Mouse (Mus musculus) right cerebral cortex, postnatal 14 days (tissue): Measurements from ENCODE around the gene Camk2n1.

ENCODE experiments used
- DNase-seq: peaks from one replicate; pipeline ENCODE4 v3.0.0; 2022

The Camk2n1 gene

GRCm38 (mm10) chr4:138447827-138448602, 6.1 kb upstream of the Camk2n1 start:
- DNase-seq: peak; percentile 65

GRCm38 (mm10) chr4:138448872-138449615, 5.1 kb upstream of the Camk2n1 start:
- no peak for DNase-seq

DNA sequence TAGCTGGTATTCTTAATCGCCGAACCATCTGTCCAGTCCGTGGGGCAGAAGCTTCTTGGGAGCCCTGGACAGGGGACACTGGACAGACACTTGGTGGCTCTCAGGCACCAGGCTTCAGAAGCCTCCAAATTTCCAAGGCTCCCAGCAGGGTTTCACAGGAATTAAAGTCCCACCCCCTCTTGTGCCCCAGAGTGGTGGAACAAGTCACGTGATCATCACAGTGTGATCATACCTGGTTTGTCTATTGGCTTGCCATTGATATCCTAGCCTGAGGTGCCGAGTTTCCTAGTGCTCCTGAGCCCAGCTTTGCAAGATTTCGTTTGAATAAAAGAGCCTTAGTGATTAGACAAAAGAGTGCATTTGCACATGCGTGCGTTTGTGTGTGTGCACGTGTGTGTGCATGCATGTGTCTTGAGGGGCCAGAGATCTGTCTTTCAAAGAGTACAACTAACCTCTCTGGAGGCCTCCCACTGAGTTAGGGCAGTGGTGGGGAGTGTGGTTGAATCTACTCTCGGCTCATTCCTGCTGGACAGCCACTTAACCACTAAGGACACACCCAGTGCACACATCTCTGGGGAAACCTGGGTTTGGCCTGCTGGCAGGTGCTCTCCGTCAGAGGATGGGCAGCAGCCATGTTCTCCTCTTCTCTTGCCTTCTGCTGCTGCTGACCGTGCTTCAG, 4.3 kb upstream of the Camk2n1 start:
- no peak for DNase-seq

DNA sequence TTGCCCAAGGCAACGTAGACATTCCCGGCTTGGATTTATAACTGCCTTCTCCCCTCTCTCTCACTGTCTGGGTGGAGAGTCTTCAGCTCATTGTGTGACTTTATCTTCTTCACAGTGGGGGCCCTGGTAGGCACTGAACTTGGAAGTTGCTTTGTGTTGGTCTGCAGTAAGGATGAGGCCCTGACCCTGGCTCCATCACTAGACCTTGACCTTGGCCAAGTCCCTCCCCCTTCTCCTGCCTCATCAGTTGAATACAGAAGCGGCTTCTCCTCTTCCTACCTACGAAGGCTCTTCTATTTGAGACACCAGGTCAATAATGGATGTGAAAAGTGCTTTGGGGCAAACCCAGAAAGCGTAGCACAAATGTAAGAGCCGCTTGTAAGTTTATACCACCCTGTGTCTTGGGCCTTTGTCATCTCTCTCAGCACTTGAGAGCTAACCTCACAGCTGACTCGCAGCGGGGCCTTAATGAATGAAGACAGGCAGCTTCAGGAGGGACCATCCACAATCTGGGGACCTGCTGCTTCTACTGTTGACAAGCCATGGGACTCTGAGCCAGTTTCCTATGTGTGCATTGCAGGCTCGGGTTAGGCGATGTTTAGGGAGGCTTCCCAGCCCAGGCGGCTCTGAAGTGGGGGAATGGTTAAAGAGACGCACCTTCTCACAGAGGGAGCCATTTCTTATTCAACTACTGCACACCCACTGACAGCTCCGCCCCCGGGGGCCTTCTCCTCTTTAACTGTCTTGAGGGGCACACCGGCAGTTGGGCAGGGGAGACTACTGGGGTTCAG, 1.6 kb upstream of the Camk2n1 start:
- DNase-seq: no peak

DNA sequence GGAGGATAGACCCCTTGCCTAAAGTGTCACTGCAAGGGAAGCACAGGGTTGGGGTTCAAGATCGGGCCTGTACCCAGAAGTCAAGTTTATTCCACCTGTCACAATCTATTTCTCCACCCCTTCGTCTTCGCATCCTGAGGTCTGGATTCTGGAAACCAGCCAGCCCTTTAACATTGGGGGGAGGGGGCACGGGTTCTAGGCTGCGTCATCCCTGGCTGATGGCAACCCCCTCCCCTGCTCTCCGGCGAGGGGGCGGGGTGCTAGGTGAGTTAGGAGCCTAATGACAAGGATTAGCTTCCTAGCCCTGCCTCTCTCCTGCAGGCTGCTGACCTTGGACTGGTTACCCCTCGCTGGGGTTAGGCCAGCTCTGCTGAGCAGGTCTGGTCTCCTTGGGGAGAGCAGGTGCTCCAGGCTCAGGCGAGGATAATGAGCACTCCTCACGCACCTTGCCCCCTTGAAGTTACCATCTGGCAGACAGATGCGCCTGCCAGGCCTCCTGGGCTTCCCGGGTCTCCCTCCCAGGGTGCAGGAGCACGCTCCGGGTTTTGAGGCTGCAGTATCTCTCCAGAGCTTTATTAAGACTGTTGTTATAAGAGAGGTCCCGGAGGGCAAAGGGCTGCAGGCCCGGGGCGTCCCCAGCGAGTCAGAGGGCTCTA, 889 bp upstream of the Camk2n1 start:
- no peak for DNase-seq

GRCm38 (mm10) chr4:138454571-138455140, 542 bp downstream of the Camk2n1 start:
- DNase-seq: peak; percentile 87

GRCm38 (mm10) chr4:138455141-138455955, 1.2 kb downstream of the Camk2n1 start:
- no peak for DNase-seq

- DNase-seq: no peak
Measured at GRCm38 (mm10) chr4:138455956-138456341, 1.8 kb downstream of the Camk2n1 start.

- no peak for DNase-seq
Measured at GRCm38 (mm10) chr4:138456536-138456935, 2.4 kb downstream of the Camk2n1 start.

- no peak for DNase-seq
Measured at GRCm38 (mm10) chr4:138457091-138457490, 3.0 kb downstream of the Camk2n1 start.

DNA sequence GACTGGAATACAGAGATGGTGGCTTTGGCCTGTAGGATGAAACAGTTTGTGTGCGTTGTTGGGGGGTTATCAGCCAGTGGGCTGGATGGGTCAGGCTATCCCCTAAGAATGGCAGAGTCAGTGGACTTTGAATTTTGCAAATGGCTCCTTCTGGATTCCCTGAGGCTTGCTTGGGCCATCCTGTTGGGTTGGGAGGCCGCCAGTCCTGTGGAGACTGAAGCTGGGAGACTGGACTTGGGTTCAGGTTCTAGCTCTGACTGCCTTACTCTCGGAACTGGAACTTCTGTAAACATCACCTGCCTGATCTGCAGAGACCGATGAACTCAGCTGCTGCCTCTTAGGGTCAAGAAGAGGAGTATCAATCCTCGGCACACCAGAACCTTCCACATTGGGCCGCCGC, 4.1 kb downstream of the Camk2n1 start:
- DNase-seq: no peak

GRCm38 (mm10) chr4:138458735-138459440, 4.8 kb downstream of the Camk2n1 start:
- no peak for DNase-seq

GRCm38 (mm10) chr4:138459775-138460174, 5.7 kb downstream of the Camk2n1 start:
- DNase-seq: no peak

DNA sequence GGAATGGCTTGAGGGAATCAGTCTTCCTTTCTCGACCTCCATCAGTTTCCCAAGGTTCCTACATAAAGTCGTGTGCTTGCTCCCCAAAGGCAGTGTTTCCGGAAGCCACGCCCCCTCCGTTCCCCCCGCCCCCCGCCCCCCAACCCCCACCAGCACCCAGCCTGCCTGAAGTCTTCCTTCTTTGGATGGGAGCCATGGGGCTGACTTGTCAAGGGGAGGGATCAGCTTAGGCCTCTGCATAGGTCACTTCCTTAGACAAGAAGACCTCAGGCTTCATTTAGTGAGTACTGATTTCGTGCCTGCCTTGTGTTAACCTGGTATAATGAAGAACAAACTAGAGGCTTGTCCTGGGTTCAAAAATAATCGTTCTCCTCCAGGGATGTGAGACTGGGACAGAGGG, 6.8 kb downstream of the Camk2n1 start:
- DNase-seq: no peak

GRCm38 (mm10) chr4:138461471-138461870, 7.4 kb downstream of the Camk2n1 start:
- no peak for DNase-seq

- no peak for DNase-seq
Measured at GRCm38 (mm10) chr4:138462971-138463831, 9.1 kb downstream of the Camk2n1 start.

DNA sequence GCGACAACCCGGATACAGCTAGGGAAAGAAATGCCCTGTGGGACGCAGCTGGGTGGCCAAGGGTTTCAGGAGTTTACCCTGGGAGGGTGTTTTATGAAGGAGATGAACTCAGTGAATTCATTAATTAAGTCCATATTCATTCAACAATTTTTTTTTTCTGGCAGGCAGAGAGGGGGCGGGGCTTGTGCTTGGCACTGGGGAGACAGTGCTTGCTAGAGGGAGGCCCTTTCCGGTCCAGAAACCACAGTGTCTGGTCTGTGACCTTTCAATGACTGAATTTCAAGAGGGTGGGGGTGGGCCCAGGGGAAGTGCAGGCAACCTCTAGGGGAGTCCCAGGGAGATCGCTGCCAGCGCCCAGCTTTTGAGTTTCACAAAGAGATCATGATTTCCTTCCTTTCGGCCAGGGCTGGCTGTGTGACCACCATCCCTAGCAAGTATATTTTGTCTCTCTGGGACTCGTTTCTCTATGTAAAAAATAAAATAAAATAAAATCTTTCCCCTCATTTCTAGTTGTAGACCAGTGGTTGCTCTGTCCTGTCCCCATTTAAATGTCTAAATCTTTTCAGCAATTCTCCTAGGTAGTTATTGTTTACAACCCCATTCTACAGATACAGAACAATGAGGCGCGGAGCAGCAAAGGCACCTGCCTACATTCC, 9.8 kb downstream of the Camk2n1 start:
- DNase-seq: no peak

- peak; percentile 70 for DNase-seq
Measured at GRCm38 (mm10) chr4:138464667-138465353, 10.7 kb downstream of the Camk2n1 start.
